Mouse (Mus musculus) hindbrain, embryonic 11.5 days (tissue): ENCODE data around the gene Gja5. TPM values are rescaled to one million over a fixed set of nuclear protein-coding genes. Genes with fewer than 3 reads are reported as not detected.
"Not testable (repeated sequence)": the region's sequence is repeated elsewhere in the genome, so short reads cannot be mapped to it uniquely, and the experiment has no call there.

Experiments
- ATAC-seq: fragments of 200-750 bp; cut with Nextera tagmentation; 2 replicates; pipeline ENCODE4 v1.8.0; 2017; ENCODE audit warnings: mild to moderate bottlenecking, moderate TSS enrichment, moderate library complexity; ENCODE audit not compliant: low FRiP score
- DNase-seq: peaks from one replicate; pipeline ENCODE4 v3.0.0-alpha.2; 2015; ENCODE audit warnings: low spot score
- H3K27ac ChIP-seq: fragments of 300-500 bp; sonication (generic); 2 replicates; pipeline ENCODE4 v1.5.1; 2014; ENCODE audit warnings: mild to moderate bottlenecking, low read depth, low read length
- H3K27me3 ChIP-seq: fragments of 300-500 bp; sonication (generic); 2 replicates; pipeline ENCODE4 v1.6.1; 2014; ENCODE audit warnings: mild to moderate bottlenecking, low read length, moderate library complexity, mixed read lengths; ENCODE audit not compliant: control insufficient read depth, insufficient read depth
- H3K36me3 ChIP-seq: fragments of 300-500 bp; sonication (generic); 2 replicates; pipeline ENCODE4 v1.6.1; 2014; ENCODE audit warnings: mild to moderate bottlenecking, low read length, moderate library complexity, mixed read lengths; ENCODE audit not compliant: control insufficient read depth, insufficient read depth
- H3K4me1 ChIP-seq: fragments of 300-500 bp; sonication (generic); replicated peaks from 2 replicates; pipeline ENCODE4 v1.6.1; 2014; ENCODE audit warnings: low read length, mixed read lengths; ENCODE audit not compliant: control insufficient read depth, insufficient read depth
- H3K4me2 ChIP-seq: fragments of 300-500 bp; sonication (generic); replicated peaks from 2 replicates; pipeline ENCODE4 v1.6.1; 2014; ENCODE audit warnings: mild to moderate bottlenecking, low read depth, low read length
- H3K4me3 ChIP-seq: fragments of 300-500 bp; sonication (generic); 2 replicates; pipeline ENCODE4 v1.5.1; 2014; ENCODE audit warnings: low read depth, low read length
- H3K9ac ChIP-seq: fragments of 300-500 bp; sonication (generic); 2 replicates; pipeline ENCODE4 v1.6.1; 2014; ENCODE audit warnings: low read depth, low read length
- H3K9me3 ChIP-seq: fragments of 300-500 bp; sonication (generic); 2 replicates; pipeline ENCODE4 v1.6.1; 2016; ENCODE audit warnings: low read length; ENCODE audit not compliant: control insufficient read depth
- WGBS: fragments of 180-500 bp; shearing (Covaris S2); extraction: QIAGEN DNeasy Blood & Tissue Kit; methylation state at CpG from one replicate; pipeline ENCODE4 v1.1.7; 2014; 5-methylcytosine and 5-hydroxymethylcytosine counted together
- polyA plus RNA-seq: library from polyadenylated mRNA; unstranded; fragments of >200 nt; fragmentation: Nextera tagmentation; extraction: Ambion mirVana; gene quantifications from 2 replicates; pipeline ENCODE4 v1.2.1, GENCODE M21; 2014

The Gja5 gene
- polyA plus RNA-seq, 1 experiment from 2014 or later, result 2.5 TPM

- ATAC-seq, result no peak
- Histone ChIP-seq H3K4me2 (no peak overlapping the region), H3K4me3 (no peak overlapping the region), H3K36me3 (no peaks in the 10 kb centered on the region), H3K4me1 (no peaks in the 10 kb centered on the region), H3K27me3 (no peaks in the 10 kb centered on the region), H3K9ac (no peak overlapping the region), H3K9me3 (no peaks in the 10 kb centered on the region), H3K27ac (no peak overlapping the region)
- 81% methylated on average over 5 of the region's 5 CpGs for WGBS
- no peak for DNase-seq
Measured at GRCm38 (mm10) chr3:97058704-97059103, 154.2 kb downstream of the Gja5 start.

DNA sequence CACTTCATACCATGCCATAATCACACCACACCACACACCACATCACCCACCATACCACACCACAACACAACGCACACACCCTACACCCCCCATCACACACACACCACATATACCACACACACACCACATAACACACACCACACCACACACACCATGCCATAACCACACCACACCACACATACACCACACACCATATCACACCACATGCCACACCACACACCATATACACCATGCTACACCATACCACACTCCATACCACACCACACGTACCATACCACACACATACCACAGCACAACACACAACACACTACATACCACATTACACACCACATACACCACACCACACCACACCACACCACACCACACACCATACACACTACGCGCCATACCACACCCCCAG is 155.6 kb downstream of the Gja5 start:
- ATAC-seq, result no peak
- DNase-seq, result no peak
- H3K27me3 ChIP-seq, result no peaks in the 10 kb centered on the region
- no peaks in the 10 kb centered on the region for H3K4me1 ChIP-seq
- H3K27ac ChIP-seq, result no peak overlapping the region
- H3K4me2 ChIP-seq, result no peak overlapping the region
- H3K4me3 ChIP-seq, result no peak overlapping the region
- H3K36me3 ChIP-seq, result no peaks in the 10 kb centered on the region
- H3K9me3 ChIP-seq, result no peaks in the 10 kb centered on the region
- no peak overlapping the region for H3K9ac ChIP-seq
- 98% methylated on average over 4 of the region's 4 CpGs for WGBS

GRCm38 (mm10) chr3:97062814-97063213 is 158.3 kb downstream of the Gja5 start:
- Histone ChIP-seq H3K4me2 (no peak overlapping the region), H3K27me3 (no peaks in the 10 kb centered on the region), H3K36me3 (no peaks in the 10 kb centered on the region), H3K9me3 (no peaks in the 10 kb centered on the region), H3K9ac (no peak overlapping the region), H3K4me1 (no peaks in the 10 kb centered on the region), H3K4me3 (no peak overlapping the region), H3K27ac (no peak overlapping the region)
- DNase-seq (no peak), ATAC-seq (no peak)
- WGBS, result 93% methylated on average over 4 of the region's 5 CpGs

DNA sequence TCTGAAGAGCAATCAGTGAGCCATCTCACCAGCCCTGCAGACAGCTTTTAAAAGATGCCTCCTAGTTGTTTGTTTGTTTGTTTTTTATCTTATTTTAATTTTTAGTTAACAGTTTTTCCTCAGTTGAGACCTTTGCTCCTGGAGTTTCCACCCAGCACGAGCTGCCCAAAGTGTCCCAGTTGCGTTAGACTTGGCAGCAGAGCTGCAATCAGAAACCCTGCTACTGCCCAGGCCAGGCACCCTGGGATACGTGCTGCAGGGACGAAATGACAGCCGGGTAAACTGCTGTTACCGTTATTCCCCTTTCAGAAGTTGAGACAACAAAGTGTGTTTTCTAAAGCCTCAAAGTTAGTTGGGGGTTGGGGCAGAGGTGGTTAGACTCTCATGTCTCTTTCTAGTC is 159.6 kb downstream of the Gja5 start:
- H3K36me3 ChIP-seq, result no peaks in the 10 kb centered on the region
- 60% methylated on average over 6 of the region's 6 CpGs for WGBS

DNA sequence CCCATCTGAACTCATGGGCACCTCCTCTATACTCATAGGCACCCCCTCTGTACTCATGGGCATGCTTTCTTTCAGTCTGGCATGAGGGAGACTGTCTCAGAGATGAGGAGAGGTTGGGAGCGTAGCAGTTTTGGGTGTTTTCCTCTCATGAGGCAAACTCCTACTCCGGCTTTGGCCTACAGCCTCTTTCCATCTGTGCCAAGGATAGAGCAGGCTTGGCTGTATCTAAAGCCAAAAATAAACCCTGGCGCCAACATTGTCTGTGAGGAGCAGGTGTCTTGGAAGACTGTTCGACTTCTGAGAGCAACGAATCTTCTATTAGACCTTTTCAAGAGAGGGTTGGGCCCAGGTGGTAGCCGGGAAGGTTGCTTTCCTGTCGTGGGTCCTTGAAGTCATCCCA is 165.1 kb downstream of the Gja5 start:
- not testable (repeated sequence) for H3K4me1 ChIP-seq, H3K4me3 ChIP-seq, H3K27me3 ChIP-seq, H3K36me3 ChIP-seq, H3K4me2 ChIP-seq, H3K9ac ChIP-seq, DNase-seq, H3K9me3 ChIP-seq, ATAC-seq, H3K27ac ChIP-seq
- 90% methylated on average over 7 of the region's 7 CpGs for WGBS

More for the DNA sequence above, 159.6 kb downstream of the Gja5 start:
- no peak overlapping the region for H3K4me3 ChIP-seq
- H3K27me3 ChIP-seq, result no peaks in the 10 kb centered on the region
- ATAC-seq, result no peak
- H3K9ac ChIP-seq, result no peak overlapping the region
- no peak overlapping the region for H3K27ac ChIP-seq
- no peak for DNase-seq
- no peaks in the 10 kb centered on the region for H3K4me1 ChIP-seq
- no peaks in the 10 kb centered on the region for H3K9me3 ChIP-seq
- H3K4me2 ChIP-seq, result no peak overlapping the region

DNA sequence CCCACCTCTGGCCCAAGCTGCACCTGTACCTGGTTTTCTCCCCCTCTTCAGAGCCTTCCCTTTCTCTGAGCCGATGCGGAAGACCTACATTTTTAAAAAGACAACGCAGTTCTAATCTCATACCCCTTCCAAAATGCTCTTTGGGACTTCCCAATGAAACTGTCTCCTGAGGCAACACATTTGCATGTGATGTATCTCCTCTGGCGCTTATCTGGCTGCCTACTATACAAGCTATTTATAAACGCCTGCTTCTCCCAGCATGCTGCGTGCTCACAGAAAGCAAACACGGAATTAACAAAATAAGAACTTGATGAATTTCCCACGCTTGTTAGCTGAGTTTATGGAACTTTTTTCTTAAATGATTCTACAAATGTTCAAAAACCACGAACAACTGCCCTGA is 167.4 kb downstream of the Gja5 start:
- ATAC-seq, H3K9ac ChIP-seq, H3K9me3 ChIP-seq, H3K27me3 ChIP-seq, H3K27ac ChIP-seq, DNase-seq, H3K36me3 ChIP-seq, H3K4me3 ChIP-seq, H3K4me1 ChIP-seq, H3K4me2 ChIP-seq: not testable (repeated sequence)
- WGBS, result 78% methylated on average over 9 of the region's 9 CpGs

DNA sequence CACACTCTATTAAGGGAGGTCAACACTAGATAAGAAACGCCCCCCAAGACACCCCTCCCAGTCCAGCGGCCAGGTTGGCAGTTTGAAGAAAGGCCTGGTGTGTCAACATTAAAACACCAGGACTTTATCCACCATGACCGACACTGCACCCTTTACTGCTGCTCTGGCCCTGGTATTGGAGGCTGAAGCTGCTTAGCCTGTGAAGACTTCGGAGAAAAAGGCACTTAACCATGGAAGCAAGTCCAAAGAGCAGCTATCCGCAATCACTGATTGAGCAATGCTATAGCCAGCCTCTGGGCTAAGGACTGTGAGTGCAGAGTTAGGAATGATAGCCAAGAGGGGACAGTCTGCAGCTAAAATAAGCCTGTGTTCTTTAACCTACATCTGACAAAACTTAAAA is 167.9 kb downstream of the Gja5 start:
- H3K36me3 ChIP-seq, DNase-seq, H3K27ac ChIP-seq, H3K4me2 ChIP-seq, ATAC-seq, H3K9me3 ChIP-seq, H3K9ac ChIP-seq, H3K4me3 ChIP-seq, H3K27me3 ChIP-seq, H3K4me1 ChIP-seq: not testable (repeated sequence)
- WGBS, result 75% methylated on average over 5 of the region's 5 CpGs

DNA sequence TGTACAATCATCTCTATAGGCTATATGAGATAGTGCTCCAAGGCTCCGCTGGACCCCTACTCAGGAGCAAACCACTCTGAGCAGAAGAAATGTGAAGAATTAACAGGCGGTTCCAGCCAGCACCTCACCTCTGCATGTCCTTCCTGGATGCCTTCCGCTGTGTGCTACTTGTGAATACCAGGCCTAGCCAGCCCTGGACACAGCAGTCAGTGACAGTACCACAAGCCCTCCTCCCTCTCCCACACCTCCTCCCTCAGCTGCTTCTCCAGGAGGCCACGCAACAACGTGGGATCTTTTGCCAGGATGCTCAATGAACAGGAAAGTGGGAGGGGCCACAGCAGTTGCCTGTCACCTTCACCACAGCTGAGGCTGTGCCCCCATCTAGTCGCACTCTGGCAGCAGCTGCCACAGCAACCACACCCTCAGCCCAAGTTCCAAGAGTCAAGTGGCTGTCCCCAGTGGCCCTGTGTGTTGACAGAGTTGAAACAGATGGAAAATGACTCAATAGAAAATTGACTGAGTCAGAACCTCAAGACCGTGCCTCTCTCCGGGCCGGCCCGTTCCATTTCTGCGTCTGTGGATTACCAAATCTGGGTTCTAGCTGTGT is 171.4 kb downstream of the Gja5 start:
- 22% methylated on average over 2 of the region's 11 CpGs for WGBS
- ATAC-seq, DNase-seq, H3K9ac ChIP-seq, H3K4me3 ChIP-seq, H3K4me2 ChIP-seq, H3K36me3 ChIP-seq, H3K4me1 ChIP-seq, H3K9me3 ChIP-seq, H3K27me3 ChIP-seq, H3K27ac ChIP-seq: not testable (repeated sequence)

DNA sequence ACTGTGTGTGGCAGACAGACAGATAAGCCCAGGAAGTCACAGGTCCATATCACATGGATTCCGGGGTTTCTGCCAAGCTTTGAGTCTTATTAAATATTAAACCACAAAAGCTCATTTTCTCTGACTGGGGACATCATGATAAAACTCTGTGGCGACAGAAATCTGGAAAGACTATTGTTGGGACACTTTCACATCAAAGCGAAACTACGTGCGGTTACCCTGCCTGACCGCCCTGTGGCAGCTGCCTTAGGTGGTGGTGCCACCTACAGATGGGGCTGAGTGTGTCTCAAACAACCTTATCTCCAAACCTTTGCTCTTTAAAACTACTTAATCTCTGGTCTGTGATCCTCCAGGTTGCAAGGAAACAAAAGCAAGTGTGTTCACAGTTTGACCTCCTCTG is 171.9 kb downstream of the Gja5 start:
- no peak overlapping the region for H3K27ac ChIP-seq
- no peaks in the 10 kb centered on the region for H3K27me3 ChIP-seq
- 62% methylated on average over 6 of the region's 6 CpGs for WGBS
- no peaks in the 10 kb centered on the region for H3K9me3 ChIP-seq
- H3K4me2 ChIP-seq, result no peak overlapping the region
- H3K36me3 ChIP-seq, result no peaks in the 10 kb centered on the region
- DNase-seq (no peak), ATAC-seq (no peak)
- H3K9ac ChIP-seq, result no peak overlapping the region
- H3K4me3 ChIP-seq, result no peak overlapping the region
- no peaks in the 10 kb centered on the region for H3K4me1 ChIP-seq
